Mouse (Mus musculus) urinary bladder, postnatal 10 days (tissue): ENCODE measurements around the gene Gfod1.

Source experiments
- DNase-seq: peaks from one replicate; pipeline ENCODE4 v3.0.0; 2022; ENCODE audit warnings: low spot score

The Gfod1 gene

GRCm38 (mm10) chr13:43230842-43231241 is 73.1 kb downstream of the Gfod1 start:
- no peak for DNase-seq

GRCm38 (mm10) chr13:43230238-43230637 is 73.7 kb downstream of the Gfod1 start:
- no peak for DNase-seq

GRCm38 (mm10) chr13:43229767-43230166 is 74.2 kb downstream of the Gfod1 start:
- no peak for DNase-seq

GRCm38 (mm10) chr13:43228141-43228540 is 75.8 kb downstream of the Gfod1 start:
- DNase-seq: no peak

- DNase-seq: no peak
Measured at GRCm38 (mm10) chr13:43226041-43226440, 77.9 kb downstream of the Gfod1 start.

- no peak for DNase-seq
Measured at GRCm38 (mm10) chr13:43225161-43225560, 78.8 kb downstream of the Gfod1 start.

- DNase-seq: no peak
Measured at GRCm38 (mm10) chr13:43222084-43222483, 81.9 kb downstream of the Gfod1 start.

- no peak for DNase-seq
Measured at GRCm38 (mm10) chr13:43221290-43221689, 82.7 kb downstream of the Gfod1 start.

GRCm38 (mm10) chr13:43220635-43221034 is 83.3 kb downstream of the Gfod1 start:
- no peak for DNase-seq

- DNase-seq: no peak
Measured at GRCm38 (mm10) chr13:43218764-43219163, 85.2 kb downstream of the Gfod1 start.

- no peak for DNase-seq
Measured at GRCm38 (mm10) chr13:43218284-43218683, 85.7 kb downstream of the Gfod1 start.

- DNase-seq: no peak
Measured at GRCm38 (mm10) chr13:43217686-43218085, 86.3 kb downstream of the Gfod1 start.

- no peak for DNase-seq
Measured at GRCm38 (mm10) chr13:43217059-43217458, 86.9 kb downstream of the Gfod1 start.

GRCm38 (mm10) chr13:43215994-43216706 is 87.8 kb downstream of the Gfod1 start:
- no peak for DNase-seq

- no peak for DNase-seq
Measured at GRCm38 (mm10) chr13:43215144-43215993, 88.6 kb downstream of the Gfod1 start.

GRCm38 (mm10) chr13:43212338-43212737 is 91.6 kb downstream of the Gfod1 start:
- DNase-seq: no peak

- DNase-seq: no peak
Measured at GRCm38 (mm10) chr13:43210956-43211355, 93.0 kb downstream of the Gfod1 start.

GRCm38 (mm10) chr13:43209560-43209959 is 94.4 kb downstream of the Gfod1 start:
- no peak for DNase-seq

- no peak for DNase-seq
Measured at GRCm38 (mm10) chr13:43208914-43209439, 95.0 kb downstream of the Gfod1 start.

GRCm38 (mm10) chr13:43206118-43206683 is 97.8 kb downstream of the Gfod1 start:
- no peak for DNase-seq

GRCm38 (mm10) chr13:43203641-43204040 is 100.3 kb downstream of the Gfod1 start:
- no peak for DNase-seq

GRCm38 (mm10) chr13:43203234-43203633 is 100.7 kb downstream of the Gfod1 start:
- DNase-seq: no peak

- DNase-seq: no peak
Measured at GRCm38 (mm10) chr13:43202351-43202750, 101.6 kb downstream of the Gfod1 start.
